Mouse (Mus musculus) intestine, embryonic 16.5 days (tissue): ENCODE data around the gene Gm49776. TPM values are rescaled to one million over a fixed set of nuclear protein-coding genes. Genes with fewer than 3 reads are reported as not detected.
A peak's percentile ranks its signal among the peaks of the same experiment; 100 is the strongest.
"Not testable (repeated sequence)": the region's sequence is repeated elsewhere in the genome, so short reads cannot be mapped to it uniquely, and the experiment has no call there.

Experiments
- ATAC-seq: fragments of 200-750 bp; cut with Nextera tagmentation; 2 replicates; pipeline ENCODE4 v1.8.0; 2017; ENCODE audit warnings: moderate TSS enrichment, moderate library complexity
- H3K27ac ChIP-seq: fragments of 300-500 bp; sonication (generic); 2 replicates; pipeline ENCODE4 v1.5.1; 2014; ENCODE audit warnings: mild to moderate bottlenecking, low read length
- H3K27me3 ChIP-seq: fragments of 300-500 bp; sonication (generic); replicated peaks from 2 replicates; pipeline ENCODE4 v1.6.1; 2014; ENCODE audit warnings: low read length, control low read depth, mixed read lengths; ENCODE audit not compliant: control insufficient read depth, insufficient read depth
- H3K36me3 ChIP-seq: fragments of 300-500 bp; sonication (generic); 2 replicates; pipeline ENCODE4 v1.6.1; 2014; ENCODE audit warnings: low read length, control low read depth; ENCODE audit not compliant: control insufficient read depth, insufficient read depth
- H3K4me1 ChIP-seq: fragments of 300-500 bp; sonication (generic); 2 replicates; pipeline ENCODE4 v1.6.1; 2014; ENCODE audit warnings: low read length, control low read depth, mixed read lengths; ENCODE audit not compliant: control insufficient read depth, insufficient read depth
- H3K4me2 ChIP-seq: fragments of 300-500 bp; sonication (generic); 2 replicates; pipeline ENCODE4 v1.6.1; 2014; ENCODE audit warnings: low read depth, low read length, control low read depth
- H3K4me3 ChIP-seq: fragments of 300-500 bp; sonication (generic); 2 replicates; pipeline ENCODE4 v1.5.1; 2014; ENCODE audit warnings: mild to moderate bottlenecking, low read length
- H3K9ac ChIP-seq: fragments of 300-500 bp; sonication (generic); 2 replicates; pipeline ENCODE4 v1.6.1; 2014; ENCODE audit warnings: low read depth, low read length
- H3K9me3 ChIP-seq: fragments of 300-500 bp; sonication (generic); 2 replicates; pipeline ENCODE4 v1.6.1; 2016; ENCODE audit warnings: low read length, control low read depth; ENCODE audit not compliant: control insufficient read depth
- WGBS: fragments of 180-500 bp; shearing (Covaris S2); extraction: QIAGEN DNeasy Blood & Tissue Kit; methylation state at CpG from one replicate; pipeline ENCODE4 v1.1.7; 2014; 5-methylcytosine and 5-hydroxymethylcytosine counted together
- microRNA counts: library from miRNA; unstranded; fragments of <30 nt; microRNA quantifications from one replicate; lab custom pipeline; 2016
- microRNA-seq: library from miRNA; unstranded; fragments of <30 nt; microRNA quantifications from one replicate; pipeline ENCODE4, GENCODE M21; 2016
- polyA plus RNA-seq: library from polyadenylated mRNA; unstranded; fragments of >200 nt; fragmentation: Nextera tagmentation; extraction: Ambion mirVana; gene quantifications from 2 replicates; pipeline ENCODE4 v1.2.1, GENCODE M21; 2015

Gene Gm49776
- polyA plus RNA-seq, 1 experiment from 2014 or later: not detected

- Histone ChIP-seq H3K27ac (no peak overlapping the region), H3K9ac (no peak overlapping the region), H3K4me2 (no peak overlapping the region), H3K36me3 (no peaks in the 10 kb centered on the region), H3K4me3 (no peak overlapping the region), H3K9me3 (no peaks in the 10 kb centered on the region), H3K4me1 (peaks cover 21% of the 10 kb centered on the region), H3K27me3 (no peaks in the 10 kb centered on the region)
- WGBS: 85% methylated on average over 6 of the region's 6 CpGs
- no peak for ATAC-seq
Measured at GRCm38 (mm10) chr16:18197881-18198280, 60.2 kb downstream of the Gm49776 start.

GRCm38 (mm10) chr16:18195561-18195960, 62.6 kb downstream of the Gm49776 start:
- H3K9me3 ChIP-seq, ATAC-seq, H3K9ac ChIP-seq, H3K36me3 ChIP-seq, H3K27me3 ChIP-seq, H3K4me3 ChIP-seq, H3K4me2 ChIP-seq: not testable (repeated sequence)
- peaks cover 15% of the 10 kb centered on the region for H3K4me1 ChIP-seq
- H3K27ac ChIP-seq: peak overlapping the region; percentile 49; the same call in 1 of the 2 replicates
- 47% methylated on average over 3 of the region's 3 CpGs for WGBS

MicroRNA genes within 50 kb of the gene (microRNA counts, 519-probe panel; counts per million panel counts)
- 1,874 counts per million, percentile 35 among the panel's probes with 10 or more counts for microRNA mmu-miR-1306 (lab: Ali Mortazavi, UCI)

Small RNAs within 50 kb of the gene (microRNA-seq; reads per million reads assigned to microRNA genes)
- gene Gm24572 (1.6 reads per million), gene Mir1306 (164 reads per million, percentile 54 among the genes with 10 or more reads in this experiment)

Other genes starting within 250 kb of the Gm49776 start
- 77.0 and 77.1 TPM in 2 replicates for gene Dgcr6, start 205.5 kb downstream of the Gm49776 start, polyA plus RNA-seq
- 20.1 and 24.4 TPM in 2 replicates for gene Prodh, start 168.1 kb downstream of the Gm49776 start, polyA plus RNA-seq
- 0.73 and 2.4 TPM in 2 replicates for gene Rtn4r, start 130.7 kb downstream of the Gm49776 start, polyA plus RNA-seq
- not detected in 2 replicates for gene Ccdc188, start 40.4 kb downstream of the Gm49776 start, polyA plus RNA-seq
- 4.1 TPM in 2 replicates for gene Zdhhc8, start 23.2 kb downstream of the Gm49776 start, polyA plus RNA-seq
- gene Trmt2a, start 9.6 kb downstream of the Gm49776 start, polyA plus RNA-seq: 90.8 and 107 TPM in 2 replicates
- 419 and 484 TPM in 2 replicates for gene Ranbp1, start 9.6 kb downstream of the Gm49776 start, polyA plus RNA-seq
- 17.0 and 18.9 TPM in 2 replicates for gene Dgcr8, start 30.9 kb upstream of the Gm49776 start, polyA plus RNA-seq
- gene Tango2, start 89.8 kb upstream of the Gm49776 start, polyA plus RNA-seq: 62.4 and 69.8 TPM in 2 replicates
- 18.4 and 21.7 TPM in 2 replicates for gene Arvcf, start 89.9 kb upstream of the Gm49776 start, polyA plus RNA-seq
- 28.4 and 29.8 TPM in 2 replicates for gene Txnrd2, start 168.1 kb upstream of the Gm49776 start, polyA plus RNA-seq
- 109 and 110 TPM in 2 replicates for gene Comt, start 168.5 kb upstream of the Gm49776 start, polyA plus RNA-seq
- 13.3 and 14.4 TPM in 2 replicates for gene Gnb1l, start 240.4 kb upstream of the Gm49776 start, polyA plus RNA-seq
- 2.0 and 2.4 TPM in 2 replicates for gene Rtl10, start 240.6 kb upstream of the Gm49776 start, polyA plus RNA-seq